Mouse (Mus musculus) left cerebral cortex, adult 8-10 months (tissue): ENCODE data around the gene Blnk. TPM values are rescaled to one million over a fixed set of nuclear protein-coding genes. Genes with fewer than 3 reads are reported as not detected.

Experiments
- DNase-seq, 2 experiments: peaks; one replicate each; pipeline ENCODE4 v3.0.0; 2022; ENCODE audit warnings: low spot score in 2 of 2
- microRNA-seq, 2 experiments: library from miRNA; unstranded; fragments of <30 nt; microRNA quantifications; one replicate each; pipeline ENCODE4 v1.2.0; 2022
- total RNA-seq, 4 experiments: library from RNA; stranded (reverse); gene quantifications; 2 replicates each; pipeline ENCODE4 v1.2.4; 2022

Gene Blnk
- total RNA-seq, 4 experiments from 2014 or later = 9.6 to 13.5 (median 10.9) TPM

DNA sequence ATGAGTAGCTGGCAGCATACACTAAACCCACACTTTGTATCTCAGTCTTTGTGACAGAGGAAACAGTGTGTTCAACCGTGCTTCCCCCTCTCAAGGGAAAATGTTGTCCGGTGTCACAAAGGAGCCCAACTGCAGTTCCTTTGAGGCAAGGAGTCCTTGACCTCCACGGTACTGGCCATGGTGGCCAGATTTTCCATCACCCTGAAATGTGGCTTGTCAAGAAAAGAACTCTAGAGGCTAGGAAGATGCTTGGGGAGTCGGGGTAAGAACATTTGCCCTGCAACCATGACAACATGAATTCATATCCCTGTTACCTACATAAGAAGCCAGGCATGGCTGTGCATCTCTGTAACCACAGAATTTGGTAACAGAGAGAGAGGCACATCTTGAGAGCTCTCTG lies 24.0 kb downstream of the Blnk start:
- DNase-seq = no peak

DNA sequence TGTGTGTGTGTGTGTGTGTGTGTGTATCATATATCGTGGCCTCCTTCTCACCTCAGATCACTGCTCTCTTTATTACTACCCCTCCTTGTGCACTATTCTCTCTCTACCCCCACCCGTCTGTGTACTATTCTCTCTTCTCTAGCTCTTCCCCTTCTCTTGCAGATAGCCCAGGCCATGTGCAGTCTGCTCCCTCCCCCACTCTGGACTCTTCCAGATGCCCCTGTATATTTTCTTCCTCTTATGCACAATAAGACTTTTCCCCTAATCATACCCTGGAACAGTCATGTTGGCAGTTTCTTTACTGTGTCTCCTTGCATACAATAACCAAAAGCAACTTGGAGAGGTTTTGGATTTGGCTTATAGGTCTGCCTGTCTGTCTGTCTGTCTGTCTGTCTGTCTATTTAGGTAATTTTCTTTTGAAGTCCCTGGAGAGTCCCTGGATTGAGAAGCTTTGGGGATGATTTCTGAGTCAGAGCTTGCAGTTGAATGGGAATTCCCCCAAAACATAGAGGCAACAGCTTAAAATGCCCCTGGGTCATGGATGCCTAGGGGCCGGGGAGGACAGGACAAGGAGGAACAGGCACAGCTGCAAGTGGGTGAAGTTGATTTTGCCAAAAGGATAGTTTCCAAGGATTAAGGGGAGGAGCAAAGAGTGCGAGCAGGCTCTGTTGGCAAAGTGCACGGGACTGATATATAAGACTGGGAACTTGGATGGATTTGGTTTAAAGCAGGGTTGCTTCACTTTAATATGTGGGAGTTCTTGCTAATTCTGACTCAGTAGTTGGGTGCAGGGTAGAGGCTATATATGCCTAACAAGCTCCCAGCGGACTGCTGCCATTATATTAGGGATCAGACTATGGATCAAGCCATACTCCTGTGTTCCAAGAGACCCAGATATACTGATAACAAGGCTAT lies 29.1 kb downstream of the Blnk start:
- DNase-seq = no peak

- DNase-seq = no peak
Measured at GRCm38 (mm10) chr19:40964367-40964891, 29.9 kb downstream of the Blnk start.

GRCm38 (mm10) chr19:40962988-40963387 lies 31.3 kb downstream of the Blnk start:
- DNase-seq = no peak

- no peak for DNase-seq
Measured at GRCm38 (mm10) chr19:40958981-40959380, 35.4 kb downstream of the Blnk start.

GRCm38 (mm10) chr19:40946937-40947577 lies 47.3 kb downstream of the Blnk start:
- DNase-seq = peak in 1 of 2 experiments; percentile 25

- DNase-seq = no peak
Measured at GRCm38 (mm10) chr19:40943552-40943951, 50.8 kb downstream of the Blnk start.

- no peak for DNase-seq
Measured at GRCm38 (mm10) chr19:40936038-40936437, 58.3 kb downstream of the Blnk start.

DNA sequence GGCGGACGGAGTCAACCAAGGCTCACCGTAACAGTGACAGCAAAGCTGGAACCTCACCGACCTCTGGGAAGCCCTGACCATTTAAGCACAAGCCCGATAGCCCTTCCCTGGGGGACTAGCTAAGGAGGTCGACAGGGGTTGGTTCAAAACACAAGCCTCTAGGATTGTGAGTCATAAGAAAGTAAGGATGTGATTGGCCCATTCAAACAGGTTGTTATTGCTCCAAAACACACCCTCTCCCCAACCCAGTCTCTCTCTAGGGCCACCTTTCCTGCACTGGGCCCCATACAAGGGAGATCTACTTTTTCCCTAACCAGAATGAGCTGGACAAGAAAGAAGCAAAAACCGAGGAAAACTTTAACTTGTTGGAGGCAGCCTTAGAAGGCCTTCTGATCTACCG lies 59.0 kb downstream of the Blnk start:
- no peak for DNase-seq

DNA sequence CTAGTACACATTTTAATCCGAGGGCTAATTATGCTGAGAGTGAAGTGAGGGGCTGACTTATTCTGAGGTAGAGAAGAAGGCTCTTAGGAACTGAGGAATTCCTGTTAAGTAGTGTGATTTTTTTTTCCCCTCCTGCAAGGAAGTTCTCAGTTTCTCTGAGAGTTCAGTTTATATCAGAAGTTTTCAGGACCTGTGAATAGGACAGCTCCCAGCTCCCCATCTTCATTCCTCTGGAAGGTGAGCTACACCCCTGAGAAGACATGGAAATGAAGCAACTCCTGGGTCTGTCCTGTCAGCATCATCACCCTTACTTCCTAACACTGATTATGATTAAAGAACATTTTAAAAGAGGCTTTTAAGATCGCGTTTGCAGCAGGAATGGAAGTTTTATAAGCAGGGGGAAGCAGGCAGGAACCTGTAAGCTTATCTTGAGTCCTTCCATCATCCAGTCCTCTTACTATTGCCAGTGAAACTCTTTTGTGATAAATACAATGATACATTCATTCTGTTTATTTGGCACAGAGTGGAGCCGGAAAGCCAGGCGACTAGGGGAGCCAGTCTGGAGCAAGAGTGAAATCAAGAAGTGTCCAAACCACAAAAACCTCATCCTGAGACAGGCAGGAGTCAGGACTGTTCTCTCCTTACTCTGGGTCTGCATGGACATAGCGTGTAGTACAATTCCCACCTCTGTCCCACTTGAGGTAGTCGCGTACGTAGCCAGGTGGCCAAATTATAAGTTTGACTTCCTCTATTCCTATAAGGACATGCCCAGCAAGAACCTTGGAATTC lies 62.6 kb downstream of the Blnk start:
- DNase-seq = no peak

- DNase-seq = no peak
Measured at GRCm38 (mm10) chr19:40895393-40895703, 99.0 kb downstream of the Blnk start.

DNA sequence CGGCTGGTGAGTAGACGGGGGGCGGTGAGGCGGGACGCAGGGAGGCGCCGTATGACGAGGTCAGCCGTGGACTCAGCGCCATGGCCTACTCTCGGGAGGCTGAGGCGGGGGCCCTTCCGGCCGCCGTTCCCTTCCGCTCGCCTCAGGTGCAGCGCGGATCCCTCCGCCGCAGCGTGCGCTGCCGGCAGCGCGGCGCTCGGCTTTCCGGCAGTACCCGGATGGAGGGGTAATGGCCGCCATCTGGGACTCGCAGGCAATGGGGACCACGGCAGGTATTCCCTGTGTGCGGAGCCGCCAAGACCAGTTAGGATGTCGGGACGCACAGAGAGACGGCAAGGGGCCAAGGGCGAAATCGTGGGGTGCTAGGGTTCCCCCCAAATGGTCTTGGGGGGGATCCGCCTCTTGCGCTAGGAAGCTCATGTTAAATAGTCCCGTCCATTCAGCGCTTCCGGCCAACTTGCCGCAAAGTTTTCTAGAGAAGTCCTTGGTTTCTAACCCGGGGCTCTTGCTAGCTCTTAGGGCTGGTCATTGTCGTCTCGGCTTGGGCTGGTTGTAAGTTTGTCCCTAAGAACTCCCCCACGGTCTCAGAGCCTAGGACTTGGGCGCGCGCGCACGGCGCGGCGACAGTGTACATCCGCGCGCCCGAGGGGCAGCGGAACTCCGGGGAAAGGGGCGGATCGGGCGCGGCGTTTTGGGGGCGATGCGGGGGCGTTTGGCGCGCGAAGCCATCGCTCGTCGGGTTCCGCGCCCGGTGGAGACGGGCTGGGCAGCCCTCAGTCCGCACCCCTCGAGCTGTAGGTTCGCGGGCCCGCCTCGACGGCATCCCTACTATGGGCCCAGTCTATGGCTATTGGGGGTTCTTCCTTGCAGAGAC lies 99.6 kb downstream of the Blnk start, which contains the start of gene Zfp518a:
Gene Zfp518a, plus strand, starts transcription at position 187 of the 874 bp plus-strand sequence.
- DNase-seq = peak; percentile 80 to 86

DNA sequence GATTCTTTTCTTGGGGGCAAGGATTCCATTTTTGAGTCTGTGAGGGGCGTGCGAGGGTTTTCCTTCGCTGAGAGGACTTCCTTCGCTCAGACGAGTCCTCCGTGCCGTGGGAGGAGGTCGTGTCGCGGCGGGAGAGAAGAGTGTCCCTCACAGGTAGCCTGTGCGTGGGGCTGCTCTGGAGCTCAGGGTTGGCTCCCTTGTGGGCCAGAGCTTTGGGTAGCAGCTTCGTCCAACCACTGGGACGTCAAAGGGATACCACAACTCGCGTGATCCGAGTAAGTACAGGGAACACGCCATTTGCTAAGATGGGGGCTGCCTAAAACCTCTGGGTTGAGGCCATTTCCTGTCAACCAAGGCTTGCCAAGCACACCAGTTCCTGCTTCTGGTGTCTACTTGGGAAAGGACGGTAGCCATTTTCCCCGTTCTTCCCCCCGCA lies 100.2 kb downstream of the Blnk start:
- DNase-seq = no peak

DNA sequence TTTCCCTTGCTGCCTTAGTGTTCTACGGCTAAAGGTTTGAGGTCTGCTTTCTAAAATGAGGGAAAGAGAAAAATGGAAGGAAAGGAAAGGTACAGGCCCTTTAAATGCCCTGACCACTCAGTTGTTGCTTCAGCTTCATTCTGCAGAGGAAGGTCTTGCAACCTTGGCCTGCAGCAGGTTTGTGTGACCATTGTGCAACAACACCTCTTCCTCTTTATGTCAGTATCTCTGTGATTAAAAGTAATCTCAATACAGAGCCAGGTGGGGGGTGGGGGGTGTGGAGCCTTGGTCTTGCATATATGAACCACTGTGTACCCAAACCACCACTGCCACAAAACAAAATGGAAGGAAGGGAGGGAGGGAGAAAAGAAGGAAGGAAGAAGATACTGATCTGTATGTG lies 105.4 kb downstream of the Blnk start:
- no peak for DNase-seq

- DNase-seq = no peak
Measured at GRCm38 (mm10) chr19:40881700-40882099, 112.6 kb downstream of the Blnk start.

Small RNA genes lying within 50 kb of the gene (microRNA-seq; reads per million reads assigned to microRNA genes)
- gene Mir8092 = 0 to 0.42 reads per million in 2 experiments

Other genes with a start within 250 kb of the Blnk start
- 1 to 10 TPM in 1 of 4 experiments, under 1 TPM in 3; 0.53 to 1.1 (median 0.74) TPM for gene Cc2d2b, start 245.8 kb downstream of the Blnk start, total RNA-seq
- 1 to 10 TPM; 6.4 to 7.8 (median 7.2) TPM for gene Ccnj, start 163.3 kb downstream of the Blnk start, total RNA-seq
- 1 to 10 TPM; 6.4 to 9.5 (median 8.3) TPM for gene Zfp518a, start 99.8 kb downstream of the Blnk start, total RNA-seq
- not detected for gene Dntt, start 34.7 kb upstream of the Blnk start, total RNA-seq
- 10 to 100 TPM; 16.9 to 18.5 (median 18.1) TPM for gene Opalin, start 82.6 kb upstream of the Blnk start, total RNA-seq
- under 1 TPM; 0.64 to 0.96 (median 0.80) TPM for gene Tll2, start 212.3 kb upstream of the Blnk start, total RNA-seq